Mouse (Mus musculus) ES-Bruce4 (cell line): ENCODE measurements around the gene Spaca9. TPM values are rescaled to one million over a fixed set of nuclear protein-coding genes. Genes with fewer than 3 reads are reported as not detected.

ENCODE experiments used
- H3K27ac ChIP-seq: 2 replicates; pipeline ENCODE4 v1.5.1; 2012; ENCODE audit warnings: low read length, inconsistent platforms; ENCODE audit not compliant: insufficient read depth
- H3K27me3 ChIP-seq: 2 replicates; pipeline ENCODE4 v1.6.1; 2012; ENCODE audit warnings: mild to moderate bottlenecking, low read length, inconsistent platforms; ENCODE audit not compliant: control insufficient read depth, poor library complexity, insufficient read depth, severe bottlenecking
- H3K36me3 ChIP-seq: 2 replicates; pipeline ENCODE4 v1.6.1; 2012; ENCODE audit warnings: inconsistent platforms, mild to moderate bottlenecking, low read length, moderate library complexity; ENCODE audit not compliant: control insufficient read depth, poor library complexity, insufficient read depth, severe bottlenecking
- H3K4me1 ChIP-seq: one replicate; pipeline ENCODE4 v1.8.1; 2011; ENCODE audit warnings: low read length; ENCODE audit not compliant: control insufficient read depth, insufficient read depth
- H3K4me3 ChIP-seq: 2 replicates; pipeline ENCODE4 v1.5.1; 2011; ENCODE audit warnings: low read depth, mild to moderate bottlenecking, low read length
- H3K9ac ChIP-seq: 2 replicates; pipeline ENCODE4 v1.6.1; 2012; ENCODE audit warnings: low read depth, mild to moderate bottlenecking, inconsistent platforms; ENCODE audit not compliant: poor library complexity, severe bottlenecking
- H3K9me3 ChIP-seq: replicated peaks from 2 replicates; pipeline ENCODE4 v1.6.1; 2012; ENCODE audit warnings: mild to moderate bottlenecking, low read length, inconsistent platforms; ENCODE audit not compliant: control insufficient read depth, poor library complexity, insufficient read depth, severe bottlenecking
- CTCF ChIP-seq: IDR thresholded peaks from one replicate; pipeline ENCODE4 v1.8.1; 2011; ENCODE audit warnings: low read depth, low read length
- EP300 ChIP-seq: IDR thresholded peaks from 2 replicates; pipeline ENCODE4 v1.6.1; 2011; ENCODE audit warnings: low read depth, low read length; ENCODE audit not compliant: insufficient read depth
- POLR2A ChIP-seq: IDR thresholded peaks from one replicate; pipeline ENCODE4 v1.8.1; 2011; ENCODE audit warnings: low read length; ENCODE audit not compliant: insufficient read depth
- polyA plus RNA-seq: library from polyadenylated mRNA; stranded (reverse); fragments of >200 nt; gene quantifications from 2 replicates; pipeline ENCODE4 v1.2.4, GENCODE M21; 2011; ENCODE audit warnings: low read depth; ENCODE audit not compliant: missing spikeins, insufficient read depth, insufficient read length

Spaca9 gene
- polyA plus RNA-seq, 1 experiment, result 1.1 TPM

DNA sequence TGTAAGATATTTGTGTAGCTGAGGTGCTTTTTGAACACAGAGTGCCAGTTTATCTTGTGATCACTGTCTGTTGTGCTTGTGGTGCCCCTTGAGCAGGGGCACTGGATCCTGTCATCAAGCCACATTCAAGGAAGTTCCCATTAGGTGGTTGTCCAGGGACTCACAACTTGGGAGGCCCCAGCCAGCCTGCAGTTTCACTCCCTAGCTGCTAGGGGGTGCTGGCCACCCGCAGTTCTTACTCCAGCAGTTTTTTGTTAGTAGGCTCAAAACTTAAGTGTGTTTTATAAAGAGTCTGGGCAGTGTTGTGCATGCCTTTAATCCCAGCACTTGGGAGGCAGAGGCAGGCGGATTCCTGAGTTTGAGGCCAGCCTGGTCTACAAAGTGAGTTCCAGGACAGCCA lies 45.2 kb downstream of the Spaca9 start:
- Histone ChIP-seq H3K4me1 (no peaks in the 10 kb centered on the region), H3K9me3 (no peaks in the 10 kb centered on the region), H3K4me3 (no peak overlapping the region), H3K27me3 (no peaks in the 10 kb centered on the region), H3K36me3 (no peaks in the 10 kb centered on the region; the same call in 1 of the 2 replicates), H3K9ac (no peak overlapping the region), H3K27ac (no peak overlapping the region)
- peak; percentile 66 for TF ChIP-seq CTCF
- TF ChIP-seq POLR2A, result no peak
- no peak for TF ChIP-seq EP300

DNA sequence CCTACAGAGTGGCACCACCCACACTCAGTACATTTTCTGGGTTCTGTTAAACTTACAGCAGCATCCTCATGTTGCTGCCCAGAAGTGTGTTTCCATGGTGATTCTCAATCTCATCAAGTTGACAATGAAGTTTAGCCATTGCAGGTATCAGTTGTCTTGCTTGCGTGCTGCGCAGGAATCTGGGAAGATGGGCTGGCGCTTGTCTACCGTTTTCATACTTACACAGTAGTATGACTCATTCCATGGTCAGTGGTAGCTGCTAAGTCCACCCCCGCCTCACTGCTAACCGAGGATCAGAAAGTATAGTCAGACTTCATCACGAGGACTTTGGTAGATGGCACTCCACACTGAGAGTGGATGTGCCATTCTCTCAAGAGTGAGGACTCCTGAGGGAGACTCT lies 46.2 kb downstream of the Spaca9 start:
- no peaks in the 10 kb centered on the region for H3K9me3 ChIP-seq
- no peak overlapping the region for H3K4me3 ChIP-seq
- no peaks in the 10 kb centered on the region for H3K27me3 ChIP-seq
- TF ChIP-seq EP300 (no peak), POLR2A (no peak), CTCF (no peak)
- H3K9ac ChIP-seq, result no peak overlapping the region
- H3K36me3 ChIP-seq, result no peaks in the 10 kb centered on the region
- H3K4me1 ChIP-seq, result no peaks in the 10 kb centered on the region
- no peak overlapping the region for H3K27ac ChIP-seq

DNA sequence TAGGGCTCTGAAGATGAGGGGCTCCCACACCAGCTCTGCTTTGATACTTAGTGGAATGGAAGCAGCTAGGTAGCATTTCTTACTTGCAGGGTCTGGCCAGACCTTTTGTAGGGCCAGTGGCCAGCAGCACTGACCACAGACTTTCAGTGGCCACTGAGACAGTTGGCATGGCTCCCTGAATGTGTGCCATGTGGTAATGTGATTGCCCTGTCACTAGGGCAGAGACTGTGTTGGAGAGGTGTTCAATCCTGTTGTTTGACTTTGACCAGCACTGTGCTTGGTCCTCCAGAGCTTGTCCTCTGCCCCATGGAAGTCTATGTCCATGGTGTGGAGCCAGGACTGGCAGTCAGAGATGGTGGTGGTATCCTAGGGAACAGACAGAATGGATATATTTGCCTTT lies 49.0 kb downstream of the Spaca9 start:
- no peaks in the 10 kb centered on the region for H3K27me3 ChIP-seq
- no peaks in the 10 kb centered on the region for H3K9me3 ChIP-seq
- TF ChIP-seq EP300 (no peak), POLR2A (no peak), CTCF (no peak)
- no peaks in the 10 kb centered on the region for H3K36me3 ChIP-seq
- no peak overlapping the region for H3K4me3 ChIP-seq
- H3K4me1 ChIP-seq, result no peaks in the 10 kb centered on the region
- H3K9ac ChIP-seq, result no peak overlapping the region
- no peak overlapping the region for H3K27ac ChIP-seq

DNA sequence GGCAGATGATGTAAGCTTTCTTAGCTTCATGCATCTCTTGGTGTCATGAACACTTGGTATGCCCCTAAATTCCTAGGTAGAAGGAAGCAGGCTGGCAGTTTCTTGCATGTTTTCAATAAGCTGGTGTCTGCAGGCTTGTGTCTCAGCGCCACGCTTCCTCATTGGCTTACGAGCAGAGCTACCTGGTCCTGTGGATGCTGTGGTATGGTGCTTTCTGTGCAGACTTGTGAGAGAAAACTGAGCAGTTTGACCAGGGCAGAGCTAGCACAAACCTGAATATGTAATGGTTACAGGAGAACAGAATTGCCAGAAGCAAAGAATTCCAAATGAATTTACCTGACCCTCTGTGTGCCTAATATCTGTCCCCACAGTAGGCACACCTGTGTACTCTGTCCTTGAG lies 56.4 kb downstream of the Spaca9 start:
- no peak for TF ChIP-seq CTCF
- no peaks in the 10 kb centered on the region for H3K4me1 ChIP-seq
- H3K9me3 ChIP-seq, result no peaks in the 10 kb centered on the region
- no peak overlapping the region for H3K27ac ChIP-seq
- H3K4me3 ChIP-seq, result no peak overlapping the region
- no peak overlapping the region for H3K9ac ChIP-seq
- no peaks in the 10 kb centered on the region for H3K27me3 ChIP-seq
- H3K36me3 ChIP-seq, result no peaks in the 10 kb centered on the region

Other genes with a start within 250 kb of the Spaca9 start
- gene 1700007K13Rik, start 233.4 kb downstream of the Spaca9 start, polyA plus RNA-seq, result 34.9 and 41.9 TPM in 2 replicates
- 68.4 and 74.6 TPM in 2 replicates for gene Mrps2, start 231.7 kb downstream of the Spaca9 start, polyA plus RNA-seq
- 2.1 and 2.8 TPM in 2 replicates for gene Gbgt1, start 202.8 kb downstream of the Spaca9 start, polyA plus RNA-seq
- 2.8 TPM in 1 of 2 replicates, not detected in the other for gene Gm10134, start 193.6 kb downstream of the Spaca9 start, polyA plus RNA-seq
- gene Ralgds, start 186.6 kb downstream of the Spaca9 start, polyA plus RNA-seq, result 49.2 and 50.4 TPM in 2 replicates
- not detected in 2 replicates for gene Cel, start 136.3 kb downstream of the Spaca9 start, polyA plus RNA-seq
- gene Gtf3c5, start 116.0 kb downstream of the Spaca9 start, polyA plus RNA-seq, result 29.0 TPM in 2 replicates
- 0.49 and 0.76 TPM in 2 replicates for gene Gfi1b, start 77.7 kb downstream of the Spaca9 start, polyA plus RNA-seq
- 26.9 and 32.5 TPM in 2 replicates for gene Tsc1, start 58.5 kb downstream of the Spaca9 start, polyA plus RNA-seq
- gene Ak8, start 437 bp upstream of the Spaca9 start, polyA plus RNA-seq, result 1.9 and 3.3 TPM in 2 replicates
- gene Gtf3c4, start 140.6 kb upstream of the Spaca9 start, polyA plus RNA-seq, result 29.0 and 33.9 TPM in 2 replicates
- 18.6 and 27.0 TPM in 2 replicates for gene Ddx31, start 140.7 kb upstream of the Spaca9 start, polyA plus RNA-seq
- 0.56 TPM in 1 of 2 replicates, not detected in the other for gene Barhl1, start 216.9 kb upstream of the Spaca9 start, polyA plus RNA-seq